Mouse (Mus musculus) CH12.LX (cell line): ENCODE measurements around the gene Rab36.

ENCODE experiments used
- CHD1 ChIP-seq: IDR thresholded peaks from 2 replicates; pipeline ENCODE4 v1.6.1; 2012; ENCODE audit warnings: low read depth, low read length, improper control_type of control experiment, inconsistent platforms
- CHD2 ChIP-seq: IDR thresholded peaks from 2 replicates; pipeline ENCODE4 v1.6.1; 2011; ENCODE audit warnings: low read length, improper control_type of control experiment
- CTCF ChIP-seq, 2 experiments: IDR thresholded peaks in 1 of 2; conservative IDR thresholded peaks in 1 of 2; 2 replicates each; pipeline ENCODE4 v1.5.1; 2011 to 2012; ENCODE audit warnings: low read depth in 2 of 2, low read length in 2 of 2, improper control_type of control experiment in 1 of 2, inconsistent platforms in 1 of 2, mild to moderate bottlenecking in 1 of 2, moderate library complexity in 1 of 2
- E2F4 ChIP-seq: IDR thresholded peaks from 2 replicates; pipeline ENCODE4 v1.6.1; 2011; ENCODE audit warnings: low read depth, low read length, improper control_type of control experiment; ENCODE audit not compliant: insufficient replicate concordance
- MAFK ChIP-seq: IDR thresholded peaks from 2 replicates; pipeline ENCODE4 v1.6.1; 2011; ENCODE audit warnings: low read length, improper control_type of control experiment; ENCODE audit not compliant: insufficient replicate concordance
- MYC ChIP-seq: IDR thresholded peaks from 2 replicates; pipeline ENCODE4 v1.6.1; 2011; ENCODE audit warnings: low read depth, mild to moderate bottlenecking, improper control_type of control experiment, low read length
- NRF1 ChIP-seq: IDR thresholded peaks from 2 replicates; pipeline ENCODE4 v1.6.1; 2014; ENCODE audit warnings: low read depth, mild to moderate bottlenecking, inconsistent platforms, low read length, improper control_type of control experiment, moderate library complexity
- POLR2A ChIP-seq: IDR thresholded peaks from 2 replicates; pipeline ENCODE4 v1.6.1; 2011; ENCODE audit warnings: low read depth, mild to moderate bottlenecking, improper control_type of control experiment, low read length
- POLR2AphosphoS2 ChIP-seq: IDR thresholded peaks from 2 replicates; pipeline ENCODE4 v1.6.1; 2011; ENCODE audit warnings: low read depth, low read length, improper control_type of control experiment
- SIN3A ChIP-seq: IDR thresholded peaks from 2 replicates; pipeline ENCODE4 v1.6.1; 2012; ENCODE audit warnings: low read length, improper control_type of control experiment, inconsistent platforms
- TCF12 ChIP-seq: IDR thresholded peaks from 2 replicates; pipeline ENCODE4 v1.6.1; 2014; ENCODE audit warnings: low read depth, mild to moderate bottlenecking, inconsistent platforms, low read length, improper control_type of control experiment
- USF1 ChIP-seq: IDR thresholded peaks from 2 replicates; pipeline ENCODE4 v1.6.1; 2014; ENCODE audit warnings: low read depth, mild to moderate bottlenecking, inconsistent platforms, low read length, improper control_type of control experiment
- ZMIZ1 ChIP-seq: IDR thresholded peaks from 2 replicates; pipeline ENCODE4 v1.6.1; 2012; ENCODE audit warnings: low read depth, mild to moderate bottlenecking, inconsistent platforms, low read length, improper control_type of control experiment
- ZNF384 ChIP-seq: IDR thresholded peaks from 2 replicates; pipeline ENCODE4 v1.6.1; 2012; ENCODE audit warnings: low read depth, low read length, improper control_type of control experiment, inconsistent platforms

- TF ChIP-seq CTCF (conservative IDR thresholded peaks at IDR 0.05 in 1 of 2, IDR thresholded peaks at IDR 0.05 in 1 of 2; ENCODE audit: low read depth in 2 of 2, low read length in 2 of 2) (no peak), POLR2AphosphoS2 (no peak), CHD1 (no peak), USF1 (no peak), TCF12 (no peak), POLR2A (no peak), ZNF384 (no peak), NRF1 (peak; percentile 54), CHD2 (no peak), ZMIZ1 (no peak), SIN3A (no peak), MAFK (no peak), E2F4 (no peak), MYC (no peak)
Measured at GRCm38 (mm10) chr10:75060843-75061235, 24.0 kb downstream of the Rab36 start.
